Mouse (Mus musculus): ENCODE results near the gene Gnptab. TPM values are rescaled to one million over a fixed set of nuclear protein-coding genes. Genes with fewer than 3 reads are reported as not detected.

The Gnptab gene
- total RNA-seq, 2 experiments from 2014 or later, result 95.3 to 97.6 TPM

- intact Hi-C loops (cut with DNase I), result no loop called here
- no peak for DNase-seq
These were observed 116.1 kb downstream of the Gnptab start for GRCm38 (mm10) chr10:88494959-88495587.

Other genes with a start within 250 kb of the Gnptab start
- gene Parpbp, start 232.2 kb upstream of the Gnptab start, total RNA-seq (2021), result 1 to 10 TPM; 3.9 to 4.3 TPM
- gene Nup37, start 232.1 kb upstream of the Gnptab start, total RNA-seq (2021), result 10 to 100 TPM in 1 of 2 experiments, 1 to 10 TPM in 1; 9.2 to 11.0 TPM
- 10 to 100 TPM; 21.8 to 24.9 TPM for gene Washc3, start 178.0 kb upstream of the Gnptab start, total RNA-seq (2021)
- 1 to 10 TPM; 1.6 to 2.1 TPM for gene Dram1, start 52 bp upstream of the Gnptab start, total RNA-seq (2021)
- 1 to 10 TPM in 1 of 2 experiments, under 1 TPM in 1; 0.54 to 1.2 TPM for gene Sycp3, start 80.4 kb downstream of the Gnptab start, total RNA-seq (2021)
- gene Chpt1, start 124.9 kb downstream of the Gnptab start, total RNA-seq (2021), result 10 to 100 TPM; 15.5 to 15.6 TPM
- gene Mybpc1, start 226.0 kb downstream of the Gnptab start, total RNA-seq (2021), result 1 to 10 TPM in 1 of 2 experiments, under 1 TPM in 1; 0.81 to 1.3 TPM

All from left cerebral cortex, postnatal 4 days (tissue).